Mouse (Mus musculus): ENCODE results near the gene Nrf1.

Gene Nrf1

DNA sequence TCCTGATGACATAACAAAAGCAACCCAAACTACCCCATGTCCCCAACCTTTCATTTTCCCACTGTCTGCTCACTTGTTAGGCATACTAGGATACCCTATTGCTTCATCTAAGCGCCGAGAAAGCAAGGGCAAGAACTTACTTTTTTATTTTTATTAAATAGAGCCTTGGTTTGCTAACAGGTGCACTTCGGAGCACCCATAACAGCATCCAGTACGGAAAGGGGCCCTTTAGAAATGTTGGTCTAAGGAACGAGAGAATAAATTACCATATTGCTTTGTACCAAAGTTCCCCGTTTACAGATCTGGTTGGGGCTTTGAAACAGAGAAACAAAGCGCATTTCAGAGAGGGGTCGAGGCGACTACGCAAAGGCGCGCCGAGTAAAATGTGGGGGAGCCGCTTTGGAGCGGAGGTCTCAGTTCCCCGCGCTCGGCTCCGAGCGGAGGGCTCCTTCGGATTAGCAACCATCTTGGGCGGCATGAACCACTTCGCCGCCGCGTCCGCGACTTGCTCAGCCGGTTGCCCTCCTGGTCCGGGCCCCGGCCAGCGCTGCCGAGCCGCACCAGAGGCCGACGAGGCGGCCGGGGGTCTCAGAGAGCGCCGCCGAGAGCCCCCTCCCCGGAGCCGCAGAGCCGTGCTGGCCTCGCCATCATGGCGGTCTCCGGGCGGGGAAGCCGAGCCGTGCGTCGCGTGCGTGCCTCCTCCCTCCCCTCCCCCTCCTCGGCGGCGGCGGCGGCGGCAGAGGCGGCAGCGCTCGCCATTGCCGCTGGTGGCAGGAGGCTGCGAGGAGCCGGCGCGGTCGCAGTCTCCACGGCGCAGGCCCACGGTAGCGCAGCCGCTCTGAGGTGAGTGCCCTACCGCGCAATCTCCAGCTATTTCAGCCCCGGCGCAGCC lies at the start of gene Nrf1:
Gene Nrf1 (plus strand): TSS at position 718 of the 892 bp plus-strand sequence.
- DNase-seq (ENCODE audit: low spot score) = peak; percentile 92

DNA sequence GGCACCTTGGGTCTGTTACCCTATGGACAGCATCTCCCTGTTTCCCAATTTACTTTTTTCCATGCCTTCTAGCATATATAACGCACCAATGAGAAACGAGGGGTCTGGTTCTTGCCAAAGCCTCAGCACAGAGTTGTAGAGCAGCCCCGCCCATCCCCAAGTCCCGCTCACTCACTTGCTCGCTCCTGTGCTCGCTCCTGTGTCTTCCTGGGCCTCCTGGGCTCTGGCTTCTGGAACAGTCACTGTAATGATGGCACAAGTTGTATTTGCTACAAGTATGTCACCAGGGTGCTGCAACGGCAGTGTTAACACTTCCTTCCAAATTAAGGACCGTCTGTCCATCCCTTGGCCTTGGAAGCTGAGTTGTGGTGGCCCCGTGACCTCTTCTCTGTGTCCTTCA lies 49.6 kb upstream of the Nrf1 start:
- no peak for DNase-seq (ENCODE audit: low spot score)

DNA sequence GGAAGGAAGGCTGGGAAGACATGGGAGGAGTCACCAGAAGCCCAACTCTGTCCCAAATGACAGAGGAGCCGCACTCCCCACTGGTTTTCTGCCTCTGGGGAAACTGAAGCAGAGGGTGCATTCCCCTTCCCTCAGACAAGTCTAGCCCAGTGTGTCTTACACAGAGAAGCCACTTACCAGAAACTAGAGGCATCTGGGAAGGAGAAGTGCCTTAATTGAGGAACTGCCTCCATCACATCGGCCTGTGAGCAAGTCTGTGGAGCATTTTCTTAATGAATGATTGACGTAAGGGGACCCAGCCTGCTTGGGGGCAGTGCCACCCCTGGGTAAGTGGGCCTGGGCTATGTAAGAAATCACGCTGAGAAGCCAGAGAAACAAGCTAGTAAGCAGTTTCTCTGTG lies 49.0 kb upstream of the Nrf1 start:
- DNase-seq (ENCODE audit: low spot score) = no peak

DNA sequence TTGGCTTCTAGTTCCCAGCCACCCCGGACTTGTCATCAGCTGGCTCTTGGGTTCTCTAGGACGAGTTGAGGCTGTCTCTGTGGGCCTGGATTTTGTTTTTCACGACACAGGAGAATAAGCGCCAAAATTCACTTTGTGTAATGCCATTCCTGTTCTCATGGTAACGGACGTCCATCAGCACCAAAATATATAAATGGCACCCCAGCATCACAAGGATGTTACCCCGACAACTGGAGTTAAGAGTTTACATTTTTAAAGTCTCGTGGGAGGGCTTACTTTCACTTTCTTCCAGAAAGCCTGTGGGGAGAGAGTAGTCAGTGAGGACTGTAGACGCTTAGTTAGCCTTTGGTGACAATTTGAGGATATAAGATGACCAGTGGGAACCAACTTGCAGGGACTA lies 45.2 kb upstream of the Nrf1 start:
- no peak for DNase-seq (ENCODE audit: low spot score)

DNA sequence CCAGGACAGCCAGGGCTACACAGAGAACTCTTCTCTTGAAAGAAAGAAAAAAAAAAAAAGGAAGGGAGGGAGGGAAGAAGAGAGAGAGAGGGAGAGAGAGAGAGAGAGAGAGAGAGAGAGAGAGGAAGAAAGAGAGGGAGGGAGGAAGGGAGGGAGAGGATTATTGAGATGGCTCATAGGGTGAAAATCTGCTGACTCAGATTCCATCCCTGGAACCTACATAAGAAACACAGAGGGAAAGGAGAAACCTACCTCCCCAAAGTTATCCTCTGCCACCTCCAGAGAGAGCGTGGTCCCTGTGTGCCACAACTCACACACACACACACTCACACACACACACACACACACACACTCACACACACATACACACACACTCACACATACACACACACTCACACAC lies 41.9 kb upstream of the Nrf1 start:
- no peak for DNase-seq (ENCODE audit: low spot score)

DNA sequence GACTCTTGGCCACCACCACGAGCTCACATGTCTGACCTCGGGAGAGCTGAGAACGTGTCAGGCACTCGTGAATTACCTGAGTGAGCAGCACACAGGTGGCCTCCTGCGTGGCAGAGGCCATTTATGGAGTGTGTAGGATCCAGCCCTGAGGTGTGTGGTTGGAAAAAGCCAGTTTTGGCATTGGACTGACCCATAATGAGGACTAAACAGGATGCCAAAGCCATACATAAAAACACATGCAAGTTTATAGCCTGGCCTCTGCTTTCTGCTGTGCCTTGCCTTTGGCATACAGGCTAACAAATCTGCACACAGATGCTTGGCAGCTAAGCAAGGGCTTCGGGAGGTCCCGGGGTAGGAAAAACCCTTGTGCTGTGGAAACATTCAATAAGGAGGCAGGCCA lies 38.6 kb upstream of the Nrf1 start:
- no peak for DNase-seq (ENCODE audit: low spot score)

DNA sequence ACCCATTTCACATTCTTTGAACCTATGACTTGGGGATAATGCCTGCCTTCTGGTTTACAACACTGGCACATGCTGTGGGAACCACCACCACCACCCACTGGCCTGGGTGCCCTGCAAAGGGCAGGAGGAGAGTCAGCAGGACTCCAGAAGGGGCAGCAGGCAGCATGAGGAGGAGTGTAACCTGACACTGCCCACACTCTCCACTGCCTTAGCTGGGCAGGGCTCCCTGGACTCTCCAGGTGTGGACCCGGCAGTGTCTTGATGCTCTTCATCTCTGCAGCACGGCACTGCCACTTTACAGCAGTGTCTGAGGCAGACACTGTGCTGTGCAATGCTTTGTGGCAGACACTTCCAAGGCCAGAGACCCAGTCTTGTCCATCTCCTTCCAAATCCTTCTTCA lies 34.3 kb upstream of the Nrf1 start:
- no peak for DNase-seq (ENCODE audit: low spot score)

DNA sequence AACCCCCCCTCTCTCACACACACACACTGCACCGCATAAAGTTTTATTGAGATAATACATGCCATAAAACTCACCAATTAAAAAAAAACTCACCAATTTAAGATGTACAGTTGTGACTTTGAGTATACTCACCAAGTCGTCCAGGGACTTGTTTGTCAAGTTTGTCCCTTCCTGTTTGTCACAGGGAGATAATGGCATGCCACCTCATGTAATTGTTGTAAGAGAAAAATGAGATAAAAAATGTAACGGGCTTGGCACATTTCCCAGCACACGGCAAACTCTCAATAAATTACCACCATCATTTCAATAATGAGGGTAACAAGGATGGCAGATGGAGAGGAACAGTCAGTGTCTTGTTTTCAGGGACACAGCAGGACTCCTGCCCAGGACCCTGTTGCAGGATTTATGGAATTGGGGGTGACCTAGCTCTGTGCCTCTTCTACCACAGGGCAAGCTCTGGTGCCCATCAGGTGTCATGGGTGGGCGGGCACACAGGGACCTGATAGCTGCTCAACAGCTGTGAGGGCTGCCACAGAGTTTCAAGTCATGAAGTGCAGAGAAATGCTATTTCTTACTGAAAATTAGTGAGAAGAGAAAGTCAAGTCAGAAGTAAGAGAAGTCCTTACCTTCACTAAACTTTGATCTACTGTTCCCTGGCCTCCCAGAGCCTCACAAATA lies 33.5 kb upstream of the Nrf1 start:
- DNase-seq (ENCODE audit: low spot score) = no peak

DNA sequence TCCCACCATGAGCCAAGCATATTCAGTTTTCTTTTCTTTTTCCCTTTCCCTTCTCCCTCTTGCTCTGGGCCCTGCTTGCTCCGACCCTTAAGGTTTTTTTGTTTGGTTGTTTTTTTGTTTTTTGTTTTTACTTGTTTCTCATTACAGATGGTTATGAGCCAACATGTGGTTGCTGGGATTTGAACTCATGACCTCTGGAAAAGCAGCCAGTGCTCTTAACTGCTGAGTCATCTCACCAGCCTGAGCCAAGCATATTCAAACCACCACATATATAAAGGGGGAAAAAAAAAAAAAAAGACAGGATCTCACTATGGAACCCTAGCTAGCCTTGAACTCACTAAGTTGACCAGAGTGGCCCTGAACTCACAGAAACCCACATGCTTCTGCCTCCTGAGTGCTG lies 26.5 kb upstream of the Nrf1 start:
- DNase-seq (ENCODE audit: low spot score) = no peak

DNA sequence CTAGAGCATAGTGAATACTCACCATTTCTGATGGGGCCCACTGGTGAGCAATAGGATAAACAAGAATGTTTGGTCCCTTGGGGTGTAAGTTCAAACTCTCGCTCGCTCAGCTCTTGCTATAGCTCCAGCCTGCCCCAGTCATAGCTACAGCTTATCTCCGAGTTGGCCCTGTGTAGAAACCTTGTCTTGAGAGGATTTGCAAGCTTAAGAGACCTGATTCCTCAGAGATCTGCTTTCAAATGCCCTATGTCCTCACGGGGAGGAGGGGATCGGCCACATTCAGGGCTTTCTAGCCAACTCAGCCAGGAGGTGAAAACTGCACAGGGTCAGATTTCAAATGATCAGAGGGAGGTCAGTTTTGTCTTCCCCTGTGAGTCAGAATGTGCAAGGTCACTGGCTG lies 26.1 kb upstream of the Nrf1 start:
- DNase-seq (ENCODE audit: low spot score) = no peak

DNA sequence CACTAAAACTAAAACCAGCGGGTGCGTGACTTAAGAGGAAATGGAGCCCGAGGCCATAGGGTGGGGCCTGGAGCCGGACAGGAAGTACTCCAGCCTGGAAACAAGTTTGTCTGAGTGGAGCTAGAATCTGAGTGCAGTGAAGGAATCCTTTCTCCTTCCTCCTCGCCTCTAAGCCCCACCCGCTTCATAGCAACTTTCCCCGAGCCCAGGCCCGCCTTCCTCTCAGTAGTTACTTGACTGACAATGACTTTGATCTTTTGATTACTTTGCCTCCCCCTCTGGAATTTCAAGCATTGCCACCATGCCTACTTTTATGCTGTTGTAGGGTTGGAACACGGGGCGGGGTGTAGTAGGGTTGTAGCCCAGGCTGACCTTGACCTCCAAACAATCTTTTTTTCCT lies 21.0 kb upstream of the Nrf1 start:
- DNase-seq (ENCODE audit: low spot score) = no peak

DNA sequence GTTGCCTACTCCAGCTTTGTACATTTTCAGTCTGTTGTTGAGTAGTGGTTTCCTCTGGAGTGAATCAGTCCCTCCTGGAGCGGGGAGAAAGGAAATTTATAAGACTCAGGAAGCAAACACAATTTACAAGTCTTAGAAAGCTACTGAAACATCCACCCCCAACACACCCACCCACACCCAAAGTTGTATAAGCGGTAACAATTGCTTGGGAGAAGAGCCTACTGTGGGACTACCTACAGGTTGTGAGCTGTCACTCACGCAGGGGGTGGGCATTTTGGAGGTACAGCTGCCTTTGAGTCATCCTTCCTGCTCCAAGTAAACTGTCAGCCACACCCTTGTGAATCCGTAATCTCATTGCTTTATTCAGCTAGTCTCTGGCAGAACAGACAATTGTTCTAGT lies 19.4 kb upstream of the Nrf1 start:
- DNase-seq (ENCODE audit: low spot score) = no peak

DNA sequence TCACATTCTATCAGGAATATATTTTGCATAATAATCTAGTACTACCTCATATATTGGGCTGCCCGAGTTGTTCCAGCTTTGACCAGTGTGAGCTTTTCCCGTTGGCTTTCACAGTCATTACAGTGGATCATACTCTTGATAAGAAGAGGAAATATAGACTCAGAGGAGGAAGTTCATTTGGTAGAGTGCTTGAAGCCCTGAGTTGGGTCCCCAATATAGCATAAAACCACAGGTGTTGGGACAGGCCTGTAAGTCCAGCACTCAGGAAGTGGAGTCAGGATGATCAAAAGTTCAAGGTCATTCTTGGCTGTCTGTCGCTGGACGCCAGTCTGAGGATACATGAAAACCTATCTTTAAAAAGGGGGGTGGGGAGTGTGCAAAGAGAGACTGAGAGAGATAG lies 12.7 kb upstream of the Nrf1 start:
- DNase-seq (ENCODE audit: low spot score) = no peak

DNA sequence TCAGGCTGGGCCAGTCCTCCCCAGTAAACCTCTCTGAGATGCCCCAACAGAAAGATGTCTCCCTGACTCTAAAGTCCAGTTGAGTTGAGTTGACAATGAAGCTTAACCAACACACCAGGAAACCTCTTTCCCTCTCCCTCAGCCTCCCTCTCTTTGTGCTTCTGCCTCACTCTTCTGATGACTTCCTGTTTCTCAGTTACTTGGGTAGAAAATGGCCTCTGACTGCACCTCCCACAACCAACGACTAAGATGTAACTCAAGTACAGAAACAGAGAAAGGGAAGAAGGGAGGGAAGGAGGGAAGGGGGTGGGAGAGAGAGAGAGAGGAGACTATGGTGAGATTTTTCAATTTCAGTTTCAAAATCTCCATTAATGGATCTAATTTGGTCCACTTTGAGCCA lies 6.3 kb upstream of the Nrf1 start:
- DNase-seq (ENCODE audit: low spot score) = no peak

DNA sequence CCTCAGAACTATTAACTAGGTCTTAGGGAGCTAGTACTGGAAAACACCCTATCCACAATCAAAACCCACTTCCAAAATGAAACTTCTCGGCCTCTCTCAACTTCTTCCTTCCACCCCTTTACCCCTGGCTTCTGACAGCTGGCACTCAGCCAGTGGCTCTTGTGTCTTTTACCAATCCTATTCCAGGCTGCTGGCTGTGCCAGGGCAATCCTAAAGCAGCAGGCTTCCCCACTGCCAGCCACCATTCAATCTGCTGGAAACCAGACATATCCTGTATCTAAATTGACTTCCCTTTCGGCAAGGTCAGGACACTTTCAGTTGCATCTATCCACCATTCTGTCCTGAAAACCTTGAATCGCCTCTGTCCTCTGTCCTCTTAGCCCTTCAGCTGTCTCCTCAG lies 5.3 kb upstream of the Nrf1 start:
- no peak for DNase-seq (ENCODE audit: low spot score)

DNA sequence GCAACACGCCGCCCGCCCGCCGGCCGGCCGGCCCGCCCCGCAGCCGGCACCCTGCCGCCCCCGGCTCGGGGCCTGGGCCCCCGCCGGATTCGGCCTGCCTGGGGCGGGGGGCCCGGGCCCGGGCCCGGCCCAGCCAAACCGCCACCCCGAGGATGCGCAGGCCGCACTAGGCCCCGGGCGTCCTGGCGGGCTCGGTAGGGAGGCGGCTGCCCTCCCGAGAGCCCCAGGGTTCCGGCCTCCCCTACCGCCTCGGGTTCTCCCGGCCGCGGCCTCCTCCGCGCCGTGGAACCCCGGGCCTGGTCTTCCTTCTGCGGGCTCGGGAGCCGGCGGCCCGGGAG lies 344 bp downstream of the Nrf1 start:
- no peak for DNase-seq (ENCODE audit: low spot score)

DNA sequence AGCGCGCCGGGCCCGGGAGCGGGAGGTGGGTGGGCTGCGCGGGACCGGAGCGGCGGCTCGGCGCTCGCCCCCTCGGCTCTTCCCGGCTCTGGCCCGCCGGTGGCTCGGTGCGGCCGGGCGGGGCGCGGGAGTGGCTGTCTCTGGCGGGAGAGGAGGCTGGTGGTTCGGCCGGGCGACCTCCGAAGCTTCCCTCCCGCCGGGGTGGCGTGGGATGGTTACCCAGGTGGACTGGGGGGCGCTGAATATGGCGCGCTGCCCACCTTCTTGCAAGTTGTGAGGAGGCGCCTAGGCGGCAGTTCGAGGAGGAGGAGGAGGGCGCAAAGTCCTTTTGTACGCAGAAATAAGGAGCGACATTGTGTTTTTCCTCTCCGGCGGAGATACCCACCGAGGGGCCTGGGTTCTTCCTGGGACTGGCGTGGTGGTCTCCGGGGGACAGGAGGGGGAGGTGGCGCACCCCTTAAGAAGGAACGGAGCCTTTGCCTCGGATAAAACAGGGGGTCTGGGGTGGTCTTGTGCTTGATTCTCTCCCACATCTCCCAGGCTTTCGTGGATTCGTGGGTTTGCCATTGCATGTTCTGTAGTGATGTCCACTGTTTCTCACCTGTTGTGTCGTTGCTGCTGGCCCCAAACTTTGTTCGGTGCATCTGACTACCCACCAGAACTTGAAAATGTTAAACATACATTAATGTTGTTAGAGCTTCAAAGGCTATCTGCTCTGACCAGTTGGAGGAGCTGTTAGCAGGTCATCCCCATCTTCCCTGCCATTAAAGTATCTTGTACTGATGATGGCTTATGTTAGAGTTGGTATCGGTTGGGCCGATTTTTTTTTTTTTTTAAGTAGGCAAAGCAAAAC lies 939 bp downstream of the Nrf1 start:
- peak; percentile 61 for DNase-seq (ENCODE audit: low spot score)

DNA sequence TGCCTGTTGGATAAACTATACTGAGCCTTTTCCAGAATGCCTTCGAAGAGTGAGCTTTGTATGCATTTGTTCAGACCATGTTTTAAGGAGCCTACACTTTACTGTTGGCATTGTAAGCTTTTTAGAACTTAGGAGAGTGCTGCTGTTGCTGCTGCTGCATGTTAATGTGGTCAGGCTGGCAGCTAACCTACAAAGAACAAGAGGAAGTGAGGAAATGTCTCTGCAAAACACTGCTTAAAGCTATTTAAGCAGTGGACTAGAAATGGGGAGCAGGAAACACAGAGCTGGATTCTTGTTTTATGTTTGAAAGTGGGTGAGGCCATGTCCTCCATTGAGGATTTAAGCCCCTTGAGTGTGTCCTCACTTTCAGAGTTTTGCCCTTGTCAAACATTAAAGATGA lies 5.3 kb downstream of the Nrf1 start:
- DNase-seq (ENCODE audit: low spot score) = no peak

DNA sequence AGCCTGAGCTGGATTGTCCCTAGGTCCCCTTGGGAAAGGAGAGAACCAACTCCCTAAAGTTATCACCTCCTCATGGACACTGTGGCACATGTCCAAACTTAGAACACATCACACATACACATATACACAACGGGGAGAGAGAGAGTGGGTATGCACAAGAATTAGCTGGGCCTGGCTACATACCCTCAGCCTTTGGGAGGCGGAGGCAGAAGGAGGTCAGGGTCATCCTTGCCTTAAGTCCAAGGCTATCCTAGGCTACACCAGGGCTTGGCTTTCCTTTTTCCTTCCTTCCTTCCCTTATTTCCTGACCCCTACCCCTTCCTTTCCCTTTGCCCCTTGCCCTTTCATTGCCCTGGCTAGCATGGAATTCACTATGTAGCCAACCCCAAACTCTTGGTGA lies 14.8 kb downstream of the Nrf1 start:
- no peak for DNase-seq (ENCODE audit: low spot score)

DNA sequence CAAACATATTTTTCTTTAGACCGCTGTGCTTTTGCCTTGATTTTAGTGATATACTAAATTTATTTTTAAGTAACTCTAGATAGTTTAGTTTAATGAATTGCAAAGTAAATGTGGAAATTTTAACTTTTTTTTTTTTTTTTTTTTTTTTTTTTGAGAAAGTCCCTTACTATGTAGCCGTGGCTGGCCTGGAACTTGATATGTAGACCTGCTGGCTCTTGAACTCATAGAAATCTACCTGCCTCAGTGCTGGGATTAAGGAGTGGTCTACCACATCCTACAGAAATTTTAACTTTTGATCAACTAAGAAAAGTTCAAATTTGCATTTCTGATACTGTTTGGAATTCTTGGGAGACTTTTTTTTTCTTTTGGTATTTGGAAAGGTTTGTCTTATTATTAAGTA lies 17.6 kb downstream of the Nrf1 start:
- DNase-seq (ENCODE audit: low spot score) = no peak

DNA sequence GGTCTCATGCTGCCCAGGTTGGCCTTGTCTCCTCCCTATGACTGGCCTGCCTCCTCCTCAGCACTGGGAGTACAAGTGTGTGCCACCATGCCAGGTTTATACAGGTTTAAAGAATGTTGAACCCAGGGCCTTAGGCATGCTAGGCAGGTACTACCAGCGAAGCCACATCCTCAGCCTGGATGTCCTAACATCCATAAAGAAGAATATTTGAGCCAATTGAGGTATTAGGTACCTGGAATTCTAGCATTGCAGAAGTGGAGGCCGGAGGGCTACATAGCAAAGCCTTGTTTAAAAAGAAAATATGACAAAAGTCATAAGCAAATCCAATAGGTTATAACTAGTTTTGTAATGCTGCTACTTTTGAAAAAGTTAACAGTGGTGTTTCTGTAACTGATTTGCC lies 19.0 kb downstream of the Nrf1 start:
- DNase-seq (ENCODE audit: low spot score) = no peak

DNA sequence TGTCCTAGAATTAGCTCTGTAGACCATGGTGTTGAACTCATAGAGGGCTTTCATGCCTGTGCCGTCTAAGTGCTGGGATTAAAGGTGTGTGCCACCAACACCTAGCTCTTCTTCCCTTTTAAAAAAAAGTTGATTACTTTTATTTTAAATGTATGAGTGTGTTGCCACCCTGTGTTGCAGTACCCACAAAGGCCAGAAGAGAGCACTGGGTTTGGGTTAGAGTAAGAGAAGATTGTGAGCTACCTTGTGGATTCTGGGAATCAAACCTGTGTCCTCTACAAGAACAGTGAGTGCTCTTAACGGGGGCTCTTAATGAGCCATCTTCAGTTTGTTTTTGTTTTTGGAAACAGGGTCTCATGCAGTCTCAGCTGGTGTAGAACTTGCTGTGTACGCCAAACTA lies 24.7 kb downstream of the Nrf1 start:
- no peak for DNase-seq (ENCODE audit: low spot score)

DNA sequence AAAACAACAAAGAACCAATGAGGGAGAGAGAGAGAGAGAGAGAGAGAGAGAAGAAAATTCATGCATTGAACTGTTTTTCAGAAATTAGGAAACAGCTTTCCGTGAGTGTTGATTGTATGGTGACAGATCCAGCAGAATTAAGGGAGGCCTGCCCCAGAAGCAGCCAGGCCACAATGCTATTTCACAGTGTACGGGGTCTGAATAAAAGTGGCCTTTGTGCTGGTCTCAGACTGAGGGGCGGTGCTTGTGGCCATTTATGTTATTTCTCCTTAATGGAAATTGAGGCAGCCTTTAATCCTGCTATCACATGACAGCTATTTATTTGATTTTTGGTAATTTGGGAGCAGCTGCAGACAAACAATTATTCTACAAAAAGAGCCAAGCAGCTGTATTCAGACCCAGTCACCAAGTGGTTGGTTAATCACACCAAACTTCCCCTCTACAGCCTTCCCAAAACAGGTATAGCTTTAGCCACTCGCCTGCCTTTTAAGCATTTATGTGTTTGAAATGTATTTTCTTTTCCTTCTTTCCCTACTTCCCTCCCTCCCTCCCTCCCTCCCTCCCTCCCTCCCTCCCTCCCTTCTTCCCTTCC lies 31.2 kb downstream of the Nrf1 start:
- DNase-seq (ENCODE audit: low spot score) = no peak

Data from layer of hippocampus, adult 11-12 months (tissue).